Mouse (Mus musculus): ENCODE results near the gene Bcap31.

DNA sequence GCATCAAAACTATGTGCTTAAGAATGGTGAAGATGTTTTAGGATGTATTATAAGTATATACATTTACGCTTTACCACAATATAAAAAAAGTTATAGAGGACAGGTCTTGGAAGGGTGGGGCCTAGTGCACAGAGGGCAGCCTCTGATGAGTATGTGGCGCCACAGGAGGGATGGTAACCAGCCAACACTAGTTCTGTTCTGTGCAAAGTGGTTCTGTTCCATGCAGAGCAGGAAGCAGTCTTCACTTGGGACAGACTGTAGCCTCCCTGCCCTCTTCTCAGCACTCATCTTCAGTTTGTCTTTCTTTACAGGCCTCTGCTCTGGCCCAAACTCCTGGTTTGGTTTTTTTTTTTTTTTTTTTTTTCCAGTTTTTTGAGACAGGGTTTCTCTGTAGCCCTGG is 31.8 kb downstream of the Bcap31 start:
- no peak for TF ChIP-seq CTCF (IDR thresholded peaks at IDR 0.05; ENCODE audit: control insufficient read depth, insufficient read depth, low read length)
- no peak for TF ChIP-seq POLR2A (IDR thresholded peaks at IDR 0.05; ENCODE audit: borderline replicate concordance, control insufficient read depth, low read depth, low read length)

Data from bone marrow, adult 2 months (tissue).